Mouse (Mus musculus): ENCODE results near the gene Olfr816. TPM values are rescaled to one million over a fixed set of nuclear protein-coding genes. Genes with fewer than 3 reads are reported as not detected.
"Not testable (repeated sequence)": the region's sequence is repeated elsewhere in the genome, so short reads cannot be mapped to it uniquely, and the experiment has no call there.

Olfr816 gene
- polyA plus RNA-seq (2015; fragmentation: Nextera tagmentation; extraction: Ambion mirVana) = not detected in 2 replicates

DNA sequence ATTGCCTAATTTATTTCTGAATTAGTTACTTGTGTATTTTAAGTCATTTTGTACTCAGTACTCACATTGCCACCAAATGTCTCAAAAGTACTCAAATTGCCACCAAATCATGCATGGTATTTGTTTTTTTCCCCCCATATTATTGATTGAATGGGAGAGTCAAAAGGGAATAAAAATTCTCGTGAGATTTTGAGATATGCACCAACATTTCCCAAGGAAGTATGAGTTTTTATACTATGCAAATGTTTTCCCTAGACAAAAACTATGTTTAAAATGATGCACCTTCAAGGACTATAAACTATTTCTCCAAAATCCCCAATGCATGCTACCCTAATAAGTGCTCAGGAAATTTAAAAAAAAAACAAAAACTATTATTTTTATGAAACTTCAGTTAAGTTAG lies at the start of gene Olfr816:
Olfr816 (minus strand) TSS at position 101 of the 400 bp plus-strand sequence.
- Histone ChIP-seq H3K4me2 (ENCODE audit: low read depth, low read length) (no peak within 1 kb of the TSS), H3K9ac (ENCODE audit: low read length) (no peak within 1 kb of the TSS), H3K4me3 (replicated peaks; ENCODE audit: low read length) (no peak within 1 kb of the TSS), H3K27me3 (ENCODE audit: control insufficient read depth, insufficient read depth, low read length) (no peaks in the 10 kb centered on the region), H3K9me3 (replicated peaks; ENCODE audit: control insufficient read depth, low read length) (no peaks in the 10 kb centered on the region), H3K27ac (ENCODE audit: low read length) (no peak within 1 kb of the TSS), H3K4me1 (ENCODE audit: control insufficient read depth, insufficient read depth, low read length) (no peaks in the 10 kb centered on the region), H3K36me3 (ENCODE audit: control insufficient read depth, insufficient read depth, low read length) (no peaks in the 10 kb centered on the region)
- 55% methylated on average over 1 of the region's 1 CpGs for whole genome bisulfite sequencing
- ATAC-seq (ENCODE audit: insufficient read depth, low FRiP score) = no peak

DNA sequence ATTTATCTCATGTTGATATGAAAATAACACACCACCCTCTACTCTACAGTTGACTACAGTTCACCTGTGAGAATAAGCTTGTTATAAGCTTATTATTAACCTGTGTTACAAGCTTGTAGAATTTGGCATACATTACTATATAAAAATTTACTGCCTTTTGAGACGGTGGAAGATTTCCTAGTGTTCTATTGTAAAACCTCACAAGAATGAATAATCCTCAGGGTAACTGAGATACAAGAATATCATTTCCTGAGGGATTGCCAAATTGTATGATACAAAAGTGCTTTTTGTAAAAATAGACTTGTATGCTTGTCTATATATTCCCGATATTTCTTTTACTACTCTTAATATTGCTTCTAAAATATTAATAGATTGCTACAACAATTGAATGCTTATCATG lies 33.6 kb upstream of the Olfr816 start, which contains the start of gene Olfr818:
Olfr818 (minus strand) TSS at position 101 of the 400 bp plus-strand sequence.
- H3K4me3 ChIP-seq (replicated peaks; ENCODE audit: low read length) = no peak within 1 kb of the TSS
- no peak within 1 kb of the TSS for H3K9ac ChIP-seq (ENCODE audit: low read length)
- no peaks in the 10 kb centered on the region for H3K36me3 ChIP-seq (ENCODE audit: control insufficient read depth, insufficient read depth, low read length)
- H3K27me3 ChIP-seq (ENCODE audit: control insufficient read depth, insufficient read depth, low read length) = no peaks in the 10 kb centered on the region
- 85% methylated on average over 2 of the region's 2 CpGs for WGBS
- ATAC-seq (ENCODE audit: insufficient read depth, low FRiP score) = no peak
- no peak within 1 kb of the TSS for H3K4me2 ChIP-seq (ENCODE audit: low read depth, low read length)
- no peaks in the 10 kb centered on the region for H3K9me3 ChIP-seq (replicated peaks; ENCODE audit: control insufficient read depth, low read length)
- no peaks in the 10 kb centered on the region for H3K4me1 ChIP-seq (ENCODE audit: control insufficient read depth, insufficient read depth, low read length)
- H3K27ac ChIP-seq (ENCODE audit: low read length) = no peak within 1 kb of the TSS

DNA sequence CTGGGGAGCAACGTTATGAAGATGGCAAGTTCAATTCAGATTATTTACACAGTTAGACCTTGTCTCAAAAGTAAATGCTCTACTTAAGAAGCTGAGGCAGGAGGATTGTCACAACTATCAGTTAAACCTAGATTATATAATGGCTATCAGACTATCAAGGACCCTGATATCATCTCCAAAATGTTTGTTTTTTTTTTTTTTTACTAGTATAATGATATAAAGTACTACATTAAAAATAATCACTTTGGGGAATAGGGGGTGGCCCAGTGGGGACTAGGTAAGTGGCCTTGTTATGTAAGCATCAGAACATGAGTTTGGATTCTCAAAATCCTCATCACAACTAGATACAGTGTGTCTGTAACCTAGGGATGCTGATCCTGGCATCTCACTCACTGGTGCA lies 9.6 kb downstream of the Olfr816 start, which contains the start of gene Olfr815:
Olfr815 (minus strand) TSS at position 101 of the 400 bp plus-strand sequence.
- H3K9ac ChIP-seq (ENCODE audit: low read length); H3K4me3 ChIP-seq (replicated peaks; ENCODE audit: low read length); H3K36me3 ChIP-seq (ENCODE audit: control insufficient read depth, insufficient read depth, low read length); H3K27me3 ChIP-seq (ENCODE audit: control insufficient read depth, insufficient read depth, low read length); H3K4me2 ChIP-seq (ENCODE audit: low read depth, low read length); H3K4me1 ChIP-seq (ENCODE audit: control insufficient read depth, insufficient read depth, low read length); H3K9me3 ChIP-seq (replicated peaks; ENCODE audit: control insufficient read depth, low read length); H3K27ac ChIP-seq (ENCODE audit: low read length); ATAC-seq (ENCODE audit: insufficient read depth, low FRiP score): not testable (repeated sequence)
- WGBS = no CpG with 5 or more reads among the region's 1 CpGs

DNA sequence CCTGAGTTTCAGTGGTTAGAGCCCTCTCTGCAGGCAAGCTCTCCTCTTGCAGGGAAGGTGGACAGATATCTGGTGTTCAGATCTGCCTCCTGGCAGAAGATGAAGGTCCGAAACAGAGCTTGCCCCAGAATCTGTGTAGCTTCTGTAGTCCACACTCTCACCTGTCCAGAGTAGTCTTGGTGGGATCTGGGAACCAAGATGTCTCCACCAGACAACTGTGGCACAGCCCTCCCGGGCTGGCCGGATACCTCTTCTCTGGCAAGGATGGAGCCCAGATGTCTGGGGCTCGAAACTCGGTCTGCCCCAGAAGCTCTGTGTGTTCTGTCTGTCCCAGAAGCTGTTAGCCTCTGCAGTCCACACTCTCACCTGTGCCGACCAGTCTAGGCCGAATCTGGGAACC lies 29.5 kb downstream of the Olfr816 start:
- no peak for ATAC-seq (ENCODE audit: insufficient read depth, low FRiP score)
- no peaks in the 10 kb centered on the region for H3K9me3 ChIP-seq (replicated peaks; ENCODE audit: control insufficient read depth, low read length)

DNA sequence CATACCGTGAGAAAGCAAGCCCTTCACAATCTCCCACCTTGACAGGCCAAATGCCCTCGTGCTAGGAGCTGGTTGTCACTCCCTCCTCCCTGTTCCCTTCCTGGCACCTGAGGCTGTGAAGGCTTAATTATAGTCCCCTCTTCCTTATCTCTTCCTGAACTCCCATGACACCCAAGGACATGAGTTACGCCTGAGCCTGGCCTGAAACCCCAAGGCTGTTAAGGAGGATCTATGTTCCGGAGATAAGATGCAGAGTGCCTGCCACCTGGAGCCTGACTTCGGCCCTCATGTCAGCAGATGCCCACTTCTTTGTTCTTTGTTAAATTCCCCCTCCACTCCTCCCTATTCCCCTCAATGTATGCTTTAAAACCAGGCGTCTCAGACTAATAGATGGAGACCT lies 29.9 kb downstream of the Olfr816 start:
- H3K4me1 ChIP-seq (ENCODE audit: control insufficient read depth, insufficient read depth, low read length); H3K9ac ChIP-seq (ENCODE audit: low read length); ATAC-seq (ENCODE audit: insufficient read depth, low FRiP score); H3K4me3 ChIP-seq (replicated peaks; ENCODE audit: low read length); H3K27me3 ChIP-seq (ENCODE audit: control insufficient read depth, insufficient read depth, low read length); H3K27ac ChIP-seq (ENCODE audit: low read length); H3K36me3 ChIP-seq (ENCODE audit: control insufficient read depth, insufficient read depth, low read length); H3K4me2 ChIP-seq (ENCODE audit: low read depth, low read length); H3K9me3 ChIP-seq (replicated peaks; ENCODE audit: control insufficient read depth, low read length): not testable (repeated sequence)
- 71% methylated on average over 6 of the region's 6 CpGs for WGBS

More for the DNA sequence above, 29.5 kb downstream of the Olfr816 start:
- no peaks in the 10 kb centered on the region for H3K36me3 ChIP-seq (ENCODE audit: control insufficient read depth, insufficient read depth, low read length)
- no peak overlapping the region for H3K9ac ChIP-seq (ENCODE audit: low read length)
- H3K27me3 ChIP-seq (ENCODE audit: control insufficient read depth, insufficient read depth, low read length) = no peaks in the 10 kb centered on the region
- WGBS = 87% methylated on average over 7 of the region's 7 CpGs
- no peaks in the 10 kb centered on the region for H3K4me1 ChIP-seq (ENCODE audit: control insufficient read depth, insufficient read depth, low read length)
- no peak overlapping the region for H3K4me3 ChIP-seq (replicated peaks; ENCODE audit: low read length)
- H3K4me2 ChIP-seq (ENCODE audit: low read depth, low read length) = no peak overlapping the region
- no peak overlapping the region for H3K27ac ChIP-seq (ENCODE audit: low read length)

DNA sequence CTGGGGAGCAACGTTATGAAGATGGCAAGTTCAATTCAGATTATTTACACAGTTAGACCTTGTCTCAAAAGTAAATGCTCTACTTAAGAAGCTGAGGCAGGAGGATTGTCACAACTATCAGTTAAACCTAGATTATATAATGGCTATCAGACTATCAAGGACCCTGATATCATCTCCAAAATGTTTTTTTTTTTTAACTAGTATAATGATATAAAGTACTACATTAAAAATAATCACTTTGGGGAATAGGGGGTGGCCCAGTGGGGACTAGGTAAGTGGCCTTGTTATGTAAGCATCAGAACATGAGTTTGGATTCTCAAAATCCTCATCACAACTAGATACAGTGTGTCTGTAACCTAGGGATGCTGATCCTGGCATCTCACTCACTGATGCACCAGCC lies 35.6 kb downstream of the Olfr816 start, which contains the start of gene Olfr814:
Olfr814 (minus strand) TSS at position 101 of the 400 bp plus-strand sequence.
- WGBS = no CpG with 5 or more reads among the region's 1 CpGs
- H3K4me2 ChIP-seq (ENCODE audit: low read depth, low read length); H3K4me3 ChIP-seq (replicated peaks; ENCODE audit: low read length); H3K4me1 ChIP-seq (ENCODE audit: control insufficient read depth, insufficient read depth, low read length); H3K36me3 ChIP-seq (ENCODE audit: control insufficient read depth, insufficient read depth, low read length); H3K9me3 ChIP-seq (replicated peaks; ENCODE audit: control insufficient read depth, low read length); ATAC-seq (ENCODE audit: insufficient read depth, low FRiP score); H3K27me3 ChIP-seq (ENCODE audit: control insufficient read depth, insufficient read depth, low read length); H3K9ac ChIP-seq (ENCODE audit: low read length); H3K27ac ChIP-seq (ENCODE audit: low read length): not testable (repeated sequence)

Other genes with a start within 250 kb of the Olfr816 start
- not detected in 2 replicates for gene Olfr801, start 241.7 kb downstream of the Olfr816 start, polyA plus RNA-seq (2015; fragmentation: Nextera tagmentation; extraction: Ambion mirVana)
- not detected in 2 replicates for gene Olfr802, start 227.4 kb downstream of the Olfr816 start, polyA plus RNA-seq (2015; fragmentation: Nextera tagmentation; extraction: Ambion mirVana)
- gene Olfr803, start 221.3 kb downstream of the Olfr816 start, polyA plus RNA-seq (2015; fragmentation: Nextera tagmentation; extraction: Ambion mirVana) = not detected in 2 replicates
- not detected in 2 replicates for gene Olfr804, start 212.4 kb downstream of the Olfr816 start, polyA plus RNA-seq (2015; fragmentation: Nextera tagmentation; extraction: Ambion mirVana)
- gene Olfr805, start 186.2 kb downstream of the Olfr816 start, polyA plus RNA-seq (2015; fragmentation: Nextera tagmentation; extraction: Ambion mirVana) = not detected in 2 replicates
- not detected in 2 replicates for gene Olfr806, start 173.7 kb downstream of the Olfr816 start, polyA plus RNA-seq (2015; fragmentation: Nextera tagmentation; extraction: Ambion mirVana)
- gene Olfr807, start 157.8 kb downstream of the Olfr816 start, polyA plus RNA-seq (2015; fragmentation: Nextera tagmentation; extraction: Ambion mirVana) = not detected in 2 replicates
- gene Olfr808, start 150.1 kb downstream of the Olfr816 start, polyA plus RNA-seq (2015; fragmentation: Nextera tagmentation; extraction: Ambion mirVana) = not detected in 2 replicates
- gene Olfr809, start 141.0 kb downstream of the Olfr816 start, polyA plus RNA-seq (2015; fragmentation: Nextera tagmentation; extraction: Ambion mirVana) = not detected in 2 replicates
- gene Olfr810, start 120.7 kb downstream of the Olfr816 start, polyA plus RNA-seq (2015; fragmentation: Nextera tagmentation; extraction: Ambion mirVana) = not detected in 2 replicates
- gene Olfr811, start 111.2 kb downstream of the Olfr816 start, polyA plus RNA-seq (2015; fragmentation: Nextera tagmentation; extraction: Ambion mirVana) = not detected in 2 replicates
- gene Olfr812, start 69.5 kb downstream of the Olfr816 start, polyA plus RNA-seq (2015; fragmentation: Nextera tagmentation; extraction: Ambion mirVana) = not detected in 2 replicates
- gene Olfr813, start 60.2 kb downstream of the Olfr816 start, polyA plus RNA-seq (2015; fragmentation: Nextera tagmentation; extraction: Ambion mirVana) = not detected in 2 replicates
- gene Olfr814, start 35.7 kb downstream of the Olfr816 start, polyA plus RNA-seq (2015; fragmentation: Nextera tagmentation; extraction: Ambion mirVana) = not detected in 2 replicates
- not detected in 2 replicates for gene Olfr815, start 9.7 kb downstream of the Olfr816 start, polyA plus RNA-seq (2015; fragmentation: Nextera tagmentation; extraction: Ambion mirVana)
- not detected in 2 replicates for gene Olfr818, start 33.5 kb upstream of the Olfr816 start, polyA plus RNA-seq (2015; fragmentation: Nextera tagmentation; extraction: Ambion mirVana)
- not detected in 2 replicates for gene Olfr819, start 51.7 kb upstream of the Olfr816 start, polyA plus RNA-seq (2015; fragmentation: Nextera tagmentation; extraction: Ambion mirVana)
- gene Olfr247, start 60.5 kb upstream of the Olfr816 start, polyA plus RNA-seq (2015; fragmentation: Nextera tagmentation; extraction: Ambion mirVana) = not detected in 2 replicates
- not detected in 2 replicates for gene Gm10310, start 69.5 kb upstream of the Olfr816 start, polyA plus RNA-seq (2015; fragmentation: Nextera tagmentation; extraction: Ambion mirVana)
- not detected in 2 replicates for gene Olfr820, start 97.0 kb upstream of the Olfr816 start, polyA plus RNA-seq (2015; fragmentation: Nextera tagmentation; extraction: Ambion mirVana)
- gene Olfr821, start 114.8 kb upstream of the Olfr816 start, polyA plus RNA-seq (2015; fragmentation: Nextera tagmentation; extraction: Ambion mirVana) = not detected in 2 replicates
- not detected in 2 replicates for gene Olfr822, start 155.6 kb upstream of the Olfr816 start, polyA plus RNA-seq (2015; fragmentation: Nextera tagmentation; extraction: Ambion mirVana)
- not detected in 2 replicates for gene Olfr823, start 199.8 kb upstream of the Olfr816 start, polyA plus RNA-seq (2015; fragmentation: Nextera tagmentation; extraction: Ambion mirVana)
- gene Olfr824, start 214.4 kb upstream of the Olfr816 start, polyA plus RNA-seq (2015; fragmentation: Nextera tagmentation; extraction: Ambion mirVana) = not detected in 2 replicates

All from stomach, embryonic 16.5 days (tissue).